Mouse (Mus musculus) adrenal gland, postnatal 10 days (tissue): Measurements from ENCODE around the gene Arfgap2. TPM values are rescaled to one million over a fixed set of nuclear protein-coding genes. Genes with fewer than 3 reads are reported as not detected.
A peak's percentile ranks its signal among the peaks of the same experiment; 100 is the strongest.

ENCODE experiments used
- DNase-seq: peaks from one replicate; pipeline ENCODE4 v3.0.0; 2021; ENCODE audit warnings: mixed read lengths
- total RNA-seq, 2 experiments: library from RNA; stranded (reverse); gene quantifications; 2 replicates each; pipeline ENCODE4 v1.2.3; 2021

The Arfgap2 gene
- total RNA-seq, 2 experiments from 2014 or later: 80.3 to 90.2 TPM

DNA sequence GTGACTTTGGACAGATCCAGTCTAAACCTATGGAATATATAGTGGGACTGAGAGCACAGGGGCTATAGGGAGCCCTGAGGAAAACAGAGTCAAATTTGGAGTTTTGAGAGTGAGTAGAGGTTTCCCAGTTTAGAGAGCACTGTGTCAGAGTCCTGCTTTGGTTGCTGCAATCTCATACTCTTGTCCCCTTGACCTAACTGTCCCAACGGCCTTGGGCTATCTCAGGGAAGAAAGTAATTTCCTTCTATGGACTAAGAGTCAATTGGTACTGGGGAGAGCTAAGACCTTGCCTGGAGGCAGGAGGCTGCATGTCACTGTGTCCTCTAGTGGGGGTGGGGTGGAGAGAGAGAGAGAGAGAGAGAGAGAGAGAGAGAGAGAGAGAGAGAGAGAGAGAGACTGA lies 5.9 kb upstream of the Arfgap2 start:
- DNase-seq: no peak

DNA sequence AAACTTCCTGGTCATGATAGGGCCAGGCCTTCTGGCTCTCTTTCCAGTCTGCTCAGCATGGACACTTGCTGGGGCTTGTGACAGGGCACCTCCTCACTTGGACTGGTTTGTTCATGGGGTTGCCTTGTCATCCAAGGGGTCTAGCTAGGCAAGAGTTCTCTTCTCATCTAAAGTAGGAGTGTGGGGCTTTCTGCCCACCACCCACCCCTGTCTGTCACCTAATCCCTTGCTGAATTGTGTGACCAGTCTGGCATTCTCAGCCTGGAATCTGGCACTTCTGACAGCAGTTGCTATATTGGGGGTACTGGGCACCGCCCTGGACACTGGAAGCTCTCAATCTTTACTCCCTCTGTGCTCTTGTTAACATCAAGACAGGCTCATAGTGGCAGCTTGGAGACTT lies 5.3 kb upstream of the Arfgap2 start:
- DNase-seq: no peak

DNA sequence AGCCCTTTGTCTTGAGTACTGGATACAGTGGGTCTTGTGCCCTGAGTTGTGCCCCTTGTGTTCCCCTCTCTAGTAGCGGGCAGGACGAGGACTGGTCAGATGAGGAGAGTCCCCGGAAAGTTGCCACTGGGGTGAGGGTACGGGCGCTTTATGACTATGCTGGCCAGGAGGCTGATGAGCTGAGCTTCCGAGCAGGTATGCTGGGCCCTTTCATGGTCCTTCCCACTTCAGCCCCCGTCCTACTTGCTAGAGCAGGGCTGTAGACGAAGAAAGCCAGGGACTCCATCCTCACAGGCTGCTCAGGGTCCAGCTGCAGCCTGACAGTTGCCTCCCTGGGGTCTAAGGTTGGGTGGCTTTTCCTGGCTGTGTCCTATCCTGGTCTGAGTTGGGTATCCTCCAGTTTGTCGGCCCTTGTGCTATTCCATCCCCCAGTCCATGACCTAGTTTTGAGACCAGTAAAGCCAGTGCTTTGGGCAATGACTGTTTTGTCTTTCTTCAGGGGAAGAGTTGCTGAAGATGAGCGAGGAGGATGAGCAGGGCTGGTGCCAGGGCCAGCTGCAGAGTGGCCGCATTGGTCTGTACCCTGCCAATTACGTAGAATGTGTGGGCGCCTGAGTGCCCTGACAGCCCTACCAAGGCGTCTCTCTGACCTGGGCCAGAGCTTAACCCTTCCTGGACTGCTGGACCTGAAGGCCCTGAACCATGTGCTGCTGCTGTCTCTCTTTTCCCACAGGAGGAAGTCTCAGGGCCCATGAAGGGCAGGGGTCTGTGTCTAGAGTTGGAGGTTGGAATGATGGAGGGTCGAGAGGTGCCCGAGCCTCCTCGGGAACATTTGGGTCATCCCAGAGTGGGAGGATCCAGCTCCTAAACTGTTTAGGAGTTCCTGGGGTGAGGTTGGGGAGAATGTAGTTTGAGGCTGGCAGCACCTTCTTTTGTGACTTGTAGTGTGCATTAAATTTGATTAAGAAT lies 798 bp upstream of the Arfgap2 start:
- DNase-seq: no peak

DNA sequence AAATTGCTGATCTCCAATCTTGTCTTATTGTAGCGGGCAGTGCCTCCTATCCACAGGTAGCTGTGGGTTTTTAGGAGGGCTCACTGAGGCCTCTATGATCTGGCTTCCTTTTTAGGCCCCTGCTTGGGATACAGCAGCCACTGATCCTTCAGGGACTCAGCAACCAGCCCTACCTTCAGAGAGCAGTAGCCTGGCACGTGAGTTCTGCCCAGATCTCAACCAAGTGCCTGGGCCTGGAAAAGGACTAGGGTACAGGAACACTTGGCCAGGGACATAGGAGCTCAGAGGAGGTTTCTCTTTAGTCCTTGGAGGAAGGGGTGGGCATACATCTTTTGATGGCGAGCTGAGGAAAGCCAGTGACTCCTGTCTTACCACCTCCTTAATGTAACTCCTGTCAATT lies 3.3 kb downstream of the Arfgap2 start:
- DNase-seq: no peak

DNA sequence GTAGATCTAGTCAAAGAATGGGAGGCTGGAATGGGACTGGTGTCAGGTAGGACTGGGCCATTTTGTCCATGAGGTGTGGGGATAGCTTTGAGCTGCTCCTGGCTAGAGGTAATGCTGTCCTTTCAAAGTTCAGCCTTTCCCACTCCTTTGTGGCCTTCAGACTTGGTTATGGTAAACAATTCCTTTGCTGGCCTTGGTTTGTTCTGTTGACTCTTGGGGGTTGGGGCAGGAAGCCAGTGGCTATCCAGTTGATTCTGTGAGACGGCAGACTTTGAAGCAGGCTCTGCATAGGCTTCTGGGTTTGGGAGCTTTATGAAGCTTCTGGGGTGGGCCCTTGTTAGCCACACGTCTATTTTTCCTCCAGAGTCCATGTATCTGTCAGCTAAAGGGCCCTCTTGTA lies 3.9 kb downstream of the Arfgap2 start:
- DNase-seq: no peak

DNA sequence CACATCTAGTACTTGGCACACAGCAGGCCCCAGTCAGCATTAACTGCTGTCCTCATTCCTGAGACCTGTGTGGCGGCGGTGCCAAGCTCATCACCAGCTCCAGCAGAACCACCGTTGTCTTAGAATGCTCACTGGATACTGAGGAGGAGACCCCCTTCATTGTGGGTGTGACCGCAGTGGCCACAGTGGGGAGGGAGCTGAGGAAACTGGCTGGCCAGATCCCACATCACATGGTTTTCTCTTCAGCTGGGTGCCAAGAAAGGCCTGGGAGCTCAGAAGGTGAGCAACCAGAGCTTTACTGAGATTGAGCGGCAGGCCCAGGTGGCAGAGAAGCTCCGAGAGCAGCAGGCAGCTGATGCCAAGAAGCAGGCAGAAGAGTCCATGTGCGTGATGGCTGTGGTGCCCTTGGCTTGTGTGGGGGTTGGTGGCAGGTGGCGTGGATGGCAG lies 4.9 kb downstream of the Arfgap2 start:
- DNase-seq: no peak

DNA sequence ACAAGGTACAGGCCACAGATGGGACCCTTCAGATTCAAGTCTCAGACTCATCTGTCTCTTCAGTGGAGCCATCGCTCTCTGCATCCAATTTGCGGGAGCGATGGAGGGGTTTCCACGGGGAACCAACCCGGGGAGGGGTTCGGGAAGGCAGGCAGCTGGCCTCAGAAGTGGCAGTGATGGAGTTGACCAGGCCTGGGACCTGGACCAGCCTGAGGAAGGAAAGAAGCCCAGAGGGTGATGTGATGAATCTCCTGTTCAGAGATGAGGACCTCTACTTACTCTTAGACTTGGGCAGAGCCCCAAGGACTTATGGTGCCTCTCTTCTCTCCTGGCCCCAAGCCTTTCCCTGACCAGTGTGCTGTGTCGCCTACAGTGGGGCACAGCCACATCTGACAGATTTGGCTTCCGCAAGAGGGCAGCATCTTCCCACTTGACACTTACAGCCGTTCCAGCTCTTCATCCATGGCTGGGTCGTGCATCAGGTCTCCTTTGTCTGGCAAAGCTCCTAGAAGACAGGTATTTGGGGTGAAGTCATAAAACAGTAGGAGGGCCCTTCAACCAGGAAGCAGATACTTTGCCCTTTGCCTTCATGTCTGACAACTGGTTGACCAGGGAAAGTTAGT lies 14.1 kb downstream of the Arfgap2 start:
- DNase-seq: peak; percentile 70

DNA sequence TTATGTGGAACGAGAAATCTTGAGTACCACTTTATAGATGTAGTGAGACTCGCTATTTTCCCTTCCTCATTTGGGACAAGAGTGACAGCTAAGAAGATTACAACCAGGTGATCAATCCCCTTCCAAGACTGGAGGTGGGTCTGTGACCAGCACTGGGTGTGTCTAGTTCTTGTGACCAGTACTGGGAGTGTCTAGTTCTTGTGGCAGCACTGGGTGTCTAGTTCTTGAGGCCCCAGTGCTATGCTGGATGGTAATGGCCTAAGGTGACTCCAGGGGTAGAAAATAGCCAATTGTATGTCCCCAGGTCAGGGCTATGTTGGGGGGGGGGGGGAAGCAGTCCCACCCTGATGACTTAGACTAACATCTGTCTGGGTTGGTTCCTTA lies 14.6 kb downstream of the Arfgap2 start:
- no peak for DNase-seq

DNA sequence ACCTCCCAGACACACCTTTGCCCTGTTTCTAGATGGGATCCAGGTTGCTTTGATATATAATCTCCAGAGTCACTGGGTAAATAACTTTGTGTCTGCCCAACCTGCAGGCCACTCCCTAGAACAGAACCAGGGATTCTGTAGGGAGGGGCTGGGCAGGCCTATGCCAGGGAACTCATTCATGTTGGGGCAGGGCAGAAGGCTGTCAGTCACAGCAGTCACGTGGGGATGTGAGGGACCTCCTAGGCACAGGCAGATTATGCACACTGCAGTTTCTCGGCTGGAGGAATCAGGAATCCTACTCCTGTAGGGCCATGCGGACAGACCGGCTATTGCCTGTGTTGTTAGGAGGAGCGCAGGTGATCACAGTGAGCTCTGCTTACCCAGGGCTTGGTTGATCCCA lies 16.6 kb downstream of the Arfgap2 start:
- DNase-seq: no peak

DNA sequence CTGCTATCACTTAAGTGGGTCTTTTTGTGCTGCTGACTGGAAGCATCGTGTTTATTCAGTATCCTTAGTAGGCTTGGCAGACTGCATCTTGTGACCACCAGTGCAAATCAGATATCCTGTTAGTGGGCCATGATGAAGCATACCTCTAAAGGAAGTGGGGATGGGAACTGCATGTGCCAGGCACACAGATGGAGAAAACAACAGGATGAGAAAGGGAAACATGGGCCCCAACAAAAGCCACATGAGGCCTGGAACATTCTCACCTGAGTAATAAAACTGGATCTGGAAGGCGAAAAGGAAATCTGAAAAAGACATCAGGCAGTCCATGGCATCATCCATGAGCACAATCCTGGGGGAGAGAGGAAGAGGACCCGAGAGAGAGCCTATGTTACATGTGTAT lies 19.2 kb downstream of the Arfgap2 start:
- DNase-seq: no peak

DNA sequence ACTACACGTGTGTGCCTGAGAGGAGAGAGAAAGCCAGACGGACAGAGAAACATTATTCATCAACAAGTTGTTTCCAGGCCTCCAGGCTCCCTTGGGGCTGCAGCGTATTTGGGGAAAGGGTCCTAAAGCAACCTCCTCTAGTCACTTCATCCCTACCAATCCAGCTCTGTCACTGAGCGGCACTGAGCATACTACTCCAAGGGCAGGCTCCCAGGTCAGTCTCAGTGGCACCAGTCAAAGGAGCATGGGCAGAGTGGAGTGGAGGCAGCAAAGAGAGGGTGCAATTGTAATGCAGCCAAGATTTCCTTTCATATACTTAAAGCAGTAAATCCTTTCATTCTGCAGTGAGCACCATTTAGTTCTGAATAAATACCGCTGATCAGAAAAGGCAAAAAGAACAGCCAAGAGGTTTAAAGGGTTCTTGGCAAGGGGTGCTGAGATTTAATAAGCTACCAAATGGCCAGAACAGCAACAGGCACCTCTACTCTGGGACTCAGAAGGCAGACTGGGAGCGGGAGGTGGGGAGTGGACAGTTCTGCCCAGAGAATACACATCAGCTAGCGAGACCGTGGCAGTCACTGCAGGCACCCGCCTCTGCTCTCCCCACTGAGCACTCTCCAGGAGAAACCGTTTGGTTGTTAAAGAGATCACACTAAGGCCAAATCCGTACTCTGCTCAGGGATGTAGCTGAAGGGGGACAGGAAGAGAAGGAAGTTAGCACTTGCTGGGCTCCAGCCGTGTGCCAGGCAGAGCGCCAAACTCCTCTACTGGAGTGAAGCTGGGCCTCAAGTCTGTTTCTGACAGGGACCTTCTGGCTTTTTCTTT lies 19.8 kb downstream of the Arfgap2 start:
- no peak for DNase-seq

DNA sequence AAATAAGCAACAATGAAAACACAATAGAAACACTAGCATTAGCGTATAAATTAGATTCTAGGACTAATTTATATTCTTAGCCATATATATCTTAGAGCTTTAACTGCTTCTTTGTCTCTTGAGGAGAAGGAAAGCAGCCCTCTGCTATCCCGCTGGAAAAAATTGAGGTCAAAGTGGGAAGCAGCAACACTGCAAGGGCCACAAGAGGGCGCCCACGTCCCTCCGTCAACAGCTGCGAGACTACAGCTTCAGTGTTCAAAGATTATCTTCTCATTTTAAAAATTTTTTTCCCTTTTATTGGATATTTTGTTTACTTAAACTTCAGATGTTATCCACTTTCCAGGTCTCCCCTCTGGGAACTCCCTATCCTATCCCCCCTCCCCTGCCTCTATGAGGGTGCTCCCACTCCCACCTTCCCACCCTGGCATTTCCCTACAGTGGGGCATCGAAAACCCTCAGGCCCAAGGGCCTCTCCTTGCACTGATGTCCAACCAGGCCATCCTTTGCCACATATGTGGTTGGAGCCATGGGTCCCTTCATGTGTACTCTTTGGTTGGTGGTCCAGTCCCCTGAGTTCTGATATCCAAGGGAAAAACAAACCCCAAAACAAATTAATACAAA lies 21.2 kb downstream of the Arfgap2 start:
- DNase-seq: peak; percentile 90

DNA sequence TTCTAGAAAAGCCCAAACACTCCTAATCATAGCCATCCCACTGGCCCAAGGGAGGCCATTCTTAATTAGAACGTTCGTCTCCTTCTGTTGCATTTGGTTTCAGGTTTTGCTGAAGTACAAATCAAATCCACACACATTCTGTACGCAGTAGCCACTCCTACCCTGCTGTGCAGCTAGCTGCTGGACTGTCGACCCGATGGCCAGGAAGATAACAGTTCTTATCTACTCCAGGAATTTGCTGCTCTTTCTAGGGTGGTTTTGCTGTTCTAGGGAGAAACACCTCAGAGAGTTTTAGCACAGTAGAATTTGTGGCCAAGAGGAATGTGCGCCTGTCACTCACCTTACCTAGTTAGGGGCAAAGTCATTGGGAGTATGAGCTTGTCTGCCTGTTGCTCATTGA lies 22.8 kb downstream of the Arfgap2 start:
- no peak for DNase-seq

DNA sequence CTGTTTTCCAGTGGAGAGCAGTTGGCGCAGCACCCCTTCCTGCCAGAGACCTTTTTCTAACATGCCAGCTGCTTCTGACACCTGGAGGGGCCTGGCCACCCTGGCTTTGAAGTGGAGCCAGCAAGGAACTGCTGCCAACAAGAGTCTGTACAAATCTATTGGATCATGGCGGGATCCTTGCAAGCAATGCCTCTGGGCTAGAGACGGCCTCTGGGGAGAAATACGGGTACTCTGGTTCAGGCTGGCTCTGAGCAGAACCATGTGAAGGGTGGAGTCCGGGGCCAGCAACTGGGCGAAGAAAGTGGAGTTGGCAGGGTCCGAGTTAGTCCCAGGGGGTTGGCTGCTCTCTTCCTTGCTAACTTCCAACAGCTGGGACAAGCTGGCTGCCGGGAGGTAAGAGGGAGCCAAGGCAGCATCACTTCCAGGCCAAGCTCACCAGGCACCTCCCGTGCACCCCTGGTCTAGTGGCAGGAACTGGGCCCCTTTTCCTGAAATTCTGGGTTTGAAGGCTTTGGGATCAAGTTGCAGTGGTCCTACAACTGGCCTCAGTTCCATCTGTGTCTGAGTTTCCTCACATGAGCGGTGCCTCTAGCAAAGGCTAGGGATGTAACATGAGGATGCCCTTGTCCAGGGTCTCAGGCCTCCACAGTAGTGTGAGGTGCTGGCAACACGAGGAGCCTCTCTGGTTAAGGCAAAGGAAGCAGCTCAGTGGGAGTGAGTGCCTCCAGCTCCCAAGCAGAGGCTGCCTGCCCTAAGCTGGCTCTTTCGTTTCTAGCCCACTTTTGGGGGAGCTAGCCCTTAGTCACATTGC lies 26.6 kb downstream of the Arfgap2 start:
- DNase-seq: peak; percentile 85

DNA sequence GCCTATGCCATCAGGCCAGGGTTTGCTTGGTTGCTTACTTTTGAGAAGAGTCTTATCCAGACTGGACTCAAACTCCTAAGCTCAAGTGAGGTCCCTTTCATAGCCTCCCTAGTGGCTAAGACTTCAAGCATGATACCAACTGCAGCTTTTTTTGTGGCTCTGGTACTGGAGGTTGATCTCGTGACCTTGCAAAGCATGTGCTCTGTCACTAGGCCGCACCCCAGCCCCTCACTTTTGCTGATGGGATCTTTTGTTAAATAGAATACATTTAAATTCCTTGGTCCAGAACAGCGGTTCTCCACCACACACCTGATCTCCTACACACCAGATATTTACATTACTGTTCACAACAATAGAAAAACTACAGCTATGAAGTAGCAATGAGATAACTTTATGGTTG lies 29.5 kb downstream of the Arfgap2 start:
- DNase-seq: no peak

DNA sequence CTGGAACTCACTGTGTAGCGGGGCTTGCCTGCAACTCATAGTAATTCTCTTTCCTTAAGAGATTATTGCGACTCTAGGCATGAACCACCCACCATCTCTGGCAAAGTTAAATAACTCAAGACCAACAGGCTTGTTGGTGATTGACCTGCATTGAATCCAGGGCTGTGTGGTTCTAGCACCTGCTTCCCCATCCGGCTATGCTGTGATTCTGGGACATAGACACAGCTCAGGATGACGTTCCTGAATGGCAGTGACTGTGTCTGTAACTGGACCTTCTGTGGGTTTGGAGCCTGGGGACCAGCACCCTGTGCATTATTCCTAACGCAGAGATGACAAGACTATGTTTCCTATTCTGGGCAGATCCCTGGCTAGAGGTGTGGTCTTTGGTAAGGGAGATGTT lies 31.1 kb downstream of the Arfgap2 start:
- no peak for DNase-seq

DNA sequence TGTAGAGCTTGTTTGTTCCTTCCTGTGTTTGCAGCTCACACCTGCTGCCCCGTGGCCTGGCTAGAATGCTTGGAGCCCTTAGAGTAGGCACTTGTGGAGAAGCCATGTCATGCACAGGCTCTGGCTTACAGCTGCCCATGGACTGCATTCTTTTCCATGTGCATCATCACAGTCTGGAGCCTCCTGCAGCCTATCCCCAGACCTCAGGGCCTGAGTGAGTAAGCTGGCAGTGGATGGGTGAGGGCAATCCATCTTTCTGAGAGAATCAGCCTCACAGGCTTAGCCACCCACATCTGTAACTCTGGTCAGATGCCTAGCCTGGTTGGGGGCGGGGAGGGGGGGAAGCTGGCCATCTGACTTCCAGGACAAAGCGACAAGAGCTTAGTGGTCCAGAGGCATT lies 34.4 kb downstream of the Arfgap2 start:
- DNase-seq: peak; percentile 57

DNA sequence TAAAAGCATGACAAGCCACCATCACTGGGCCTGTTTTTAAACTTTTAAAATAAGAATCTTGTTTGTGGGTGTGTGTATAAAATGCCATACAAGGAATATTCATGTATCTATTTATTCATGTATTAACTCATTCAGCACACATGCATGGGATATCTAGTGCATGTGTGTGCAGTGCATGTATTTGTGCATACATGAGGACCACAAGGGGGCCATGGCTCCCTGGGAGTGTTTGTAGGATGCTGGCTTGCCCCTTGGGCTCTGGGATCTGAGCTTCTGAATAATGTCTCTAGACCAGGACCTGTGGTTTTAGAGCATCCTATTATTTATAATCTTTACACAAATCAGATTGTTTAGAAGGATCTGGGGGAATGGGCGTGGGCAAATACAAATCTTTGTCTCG lies 36.0 kb downstream of the Arfgap2 start:
- no peak for DNase-seq

DNA sequence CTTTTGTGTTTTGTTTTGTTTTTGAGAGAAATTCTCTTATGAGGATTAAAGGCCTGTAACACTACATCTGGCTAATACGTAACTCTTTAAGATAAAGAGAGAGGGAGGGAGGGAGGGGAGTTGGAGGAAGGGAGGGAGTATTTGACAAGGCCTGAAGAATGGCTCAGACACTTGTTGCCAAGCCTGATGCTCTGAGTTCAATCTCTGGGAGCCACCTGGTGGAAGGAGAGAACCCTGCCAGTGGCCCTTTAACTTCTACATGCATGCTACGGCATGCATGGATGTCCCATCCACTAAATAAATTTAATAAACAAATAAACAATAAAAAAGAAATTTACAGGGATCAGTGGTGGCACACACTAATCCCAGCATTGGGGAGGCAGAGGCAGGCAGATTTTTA lies 37.1 kb downstream of the Arfgap2 start:
- no peak for DNase-seq

DNA sequence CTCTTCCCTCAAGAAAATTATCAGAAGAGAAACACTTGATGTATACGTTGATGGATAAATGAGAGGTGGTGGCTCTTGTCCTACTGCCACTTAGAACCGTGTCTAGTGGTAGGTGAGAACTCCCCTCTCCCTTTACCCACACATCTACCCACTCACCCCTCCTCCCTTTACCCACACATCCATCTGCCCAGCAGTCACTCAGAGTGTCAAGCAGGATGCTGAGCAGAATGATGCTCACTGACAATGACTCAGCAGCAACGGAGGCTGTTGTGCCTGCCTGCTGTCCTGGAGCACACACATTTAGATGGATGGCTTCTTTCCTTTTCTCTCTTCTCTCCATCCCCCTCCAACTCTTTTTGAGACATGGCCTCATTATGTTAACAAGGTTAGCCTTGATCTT lies 38.1 kb downstream of the Arfgap2 start:
- no peak for DNase-seq

DNA sequence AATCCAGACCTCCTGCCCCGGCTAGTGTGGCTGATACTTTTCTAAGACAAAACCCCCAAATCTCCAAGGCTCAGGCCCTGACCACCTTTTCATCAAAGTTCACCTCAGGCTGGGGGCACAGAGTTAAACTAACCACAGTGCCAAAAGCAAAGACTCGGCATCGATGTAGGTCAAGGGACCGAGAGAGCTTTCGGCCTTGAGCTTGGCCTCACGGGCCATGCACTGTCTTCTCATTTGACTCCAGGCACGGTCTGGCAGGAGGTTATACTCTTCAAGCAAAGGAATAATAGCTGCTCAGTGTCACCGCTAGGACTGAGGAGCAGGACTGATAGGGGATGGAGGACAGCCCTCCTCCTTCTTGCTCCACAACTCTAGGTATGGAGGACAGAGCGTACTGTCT lies 41.2 kb downstream of the Arfgap2 start:
- DNase-seq: peak; percentile 21

DNA sequence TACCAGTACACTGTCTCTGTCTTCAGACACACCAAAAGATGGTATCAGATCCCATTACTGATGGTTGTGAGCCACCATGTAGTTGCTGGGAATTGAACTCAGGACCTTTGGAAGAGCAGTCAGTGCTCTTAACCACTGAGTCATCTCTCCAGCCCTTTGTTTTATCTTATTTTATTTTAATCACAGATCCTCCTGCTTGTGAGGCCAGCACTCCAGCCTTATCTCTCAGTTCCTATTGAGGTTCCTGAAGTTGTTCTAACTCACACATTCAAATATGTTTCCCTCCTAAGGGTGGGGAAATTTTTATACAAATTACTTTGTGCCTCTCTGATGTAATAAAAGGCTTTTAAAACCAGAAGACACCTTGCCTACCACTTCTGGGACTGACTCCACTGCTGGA lies 41.8 kb downstream of the Arfgap2 start:
- DNase-seq: no peak
